Mouse (Mus musculus) intestine, embryonic 14.5 days (tissue): ENCODE results near the gene Zfp146. TPM values are rescaled to one million over a fixed set of nuclear protein-coding genes. Genes with fewer than 3 reads are reported as not detected.
"Not testable (repeated sequence)": the region's sequence is repeated elsewhere in the genome, so short reads cannot be mapped to it uniquely, and the experiment has no call there.

Source experiments
- ATAC-seq: fragments of 200-750 bp; cut with Nextera tagmentation; replicated peaks from 2 replicates; pipeline ENCODE4 v1.8.0; 2017; ENCODE audit warnings: low read depth, moderate number of reproducible peaks, moderate TSS enrichment, moderate library complexity; ENCODE audit not compliant: low FRiP score, low TSS enrichment
- DNase-seq: peaks from one replicate; pipeline ENCODE4 v3.0.0-alpha.2; 2018; ENCODE audit warnings: low spot score
- H3K27ac ChIP-seq: fragments of 300-500 bp; sonication (generic); 2 replicates; pipeline ENCODE4 v1.5.1; 2014; ENCODE audit warnings: low read depth, mild to moderate bottlenecking, control low read depth
- H3K27me3 ChIP-seq: fragments of 300-500 bp; sonication (generic); replicated peaks from 2 replicates; pipeline ENCODE4 v1.6.1; 2014; ENCODE audit warnings: low read length, control low read depth; ENCODE audit not compliant: control insufficient read depth, insufficient read depth
- H3K36me3 ChIP-seq: fragments of 300-500 bp; sonication (generic); 2 replicates; pipeline ENCODE4 v1.6.1; 2014; ENCODE audit warnings: low read length, control low read depth; ENCODE audit not compliant: control insufficient read depth, insufficient read depth
- H3K4me1 ChIP-seq: fragments of 300-500 bp; sonication (generic); replicated peaks from 2 replicates; pipeline ENCODE4 v1.6.1; 2014; ENCODE audit warnings: low read length, control low read depth, mixed read lengths; ENCODE audit not compliant: control insufficient read depth, insufficient read depth
- H3K4me2 ChIP-seq: fragments of 300-500 bp; sonication (generic); 2 replicates; pipeline ENCODE4 v1.6.1; 2014; ENCODE audit warnings: low read length
- H3K4me3 ChIP-seq: fragments of 300-500 bp; sonication (generic); 2 replicates; pipeline ENCODE4 v1.5.1; 2014; ENCODE audit warnings: low read depth, low read length, control low read depth, mixed read lengths
- H3K9ac ChIP-seq: fragments of 300-500 bp; sonication (generic); 2 replicates; pipeline ENCODE4 v1.6.1; 2014; ENCODE audit warnings: mild to moderate bottlenecking, low read length
- H3K9me3 ChIP-seq: fragments of 300-500 bp; sonication (generic); 2 replicates; pipeline ENCODE4 v1.6.1; 2016; ENCODE audit warnings: low read length, control low read depth; ENCODE audit not compliant: control insufficient read depth
- WGBS: fragments of 180-500 bp; shearing (Covaris S2); extraction: QIAGEN DNeasy Blood & Tissue Kit; methylation state at CpG from one replicate; pipeline ENCODE4 v1.1.7; 2014; 5-methylcytosine and 5-hydroxymethylcytosine counted together
- polyA plus RNA-seq: library from polyadenylated mRNA; unstranded; fragments of >200 nt; fragmentation: Nextera tagmentation; extraction: Ambion mirVana; gene quantifications from 2 replicates; pipeline ENCODE4 v1.2.1, GENCODE M21; 2014

Gene Zfp146
- polyA plus RNA-seq, 1 experiment from 2014 or later, result 16.3 TPM

DNA sequence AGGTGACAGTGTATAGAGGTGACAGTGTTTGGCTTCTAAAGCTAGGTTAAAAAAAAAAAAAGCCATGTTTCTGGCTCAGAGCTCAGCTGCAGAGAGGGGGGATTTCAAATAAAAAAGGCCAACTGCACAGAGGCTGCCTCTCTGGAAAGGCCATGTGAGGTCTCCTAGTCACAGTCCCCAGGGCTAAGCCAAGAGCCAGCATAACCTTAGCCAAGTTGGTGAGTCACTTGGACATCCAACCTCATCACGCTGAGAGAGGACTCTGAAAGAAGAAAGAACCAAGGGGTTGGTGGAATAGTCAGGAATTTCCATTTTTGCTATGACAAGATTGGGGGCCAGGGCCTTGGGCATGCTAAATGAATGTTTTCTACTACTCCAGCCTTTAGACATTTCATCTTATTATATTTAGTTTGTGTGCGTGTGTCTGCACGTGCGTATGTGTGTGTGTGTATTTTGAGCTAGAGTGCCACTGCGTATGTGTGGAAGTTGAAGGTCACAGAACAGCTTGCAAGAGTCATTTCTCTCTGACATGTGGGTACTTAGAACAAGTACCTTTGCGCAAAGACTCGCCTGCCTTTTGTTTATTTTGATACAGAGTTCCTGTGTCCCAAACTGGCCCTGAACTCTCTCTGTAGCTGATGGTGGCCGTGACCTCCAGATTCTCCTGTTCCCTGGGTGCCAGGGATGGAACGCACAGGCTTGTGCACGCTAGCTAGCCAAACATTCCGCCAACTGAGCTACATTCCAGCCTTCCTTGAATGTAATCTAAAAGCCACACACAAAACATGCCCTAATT is 33.5 kb upstream of the Zfp146 start:
- peaks cover 3% of the 10 kb centered on the region; the same call in 1 of the 2 replicates for H3K4me1 ChIP-seq
- 69% methylated on average over 11 of the region's 11 CpGs for WGBS
- H3K36me3 ChIP-seq, result no peaks in the 10 kb centered on the region
- no peaks in the 10 kb centered on the region for H3K27me3 ChIP-seq
- H3K9ac ChIP-seq, result no peak overlapping the region
- ATAC-seq (no peak), DNase-seq (no peak)
- no peak overlapping the region for H3K4me3 ChIP-seq
- no peaks in the 10 kb centered on the region for H3K9me3 ChIP-seq
- no peak overlapping the region for H3K27ac ChIP-seq
- H3K4me2 ChIP-seq, result no peak overlapping the region

DNA sequence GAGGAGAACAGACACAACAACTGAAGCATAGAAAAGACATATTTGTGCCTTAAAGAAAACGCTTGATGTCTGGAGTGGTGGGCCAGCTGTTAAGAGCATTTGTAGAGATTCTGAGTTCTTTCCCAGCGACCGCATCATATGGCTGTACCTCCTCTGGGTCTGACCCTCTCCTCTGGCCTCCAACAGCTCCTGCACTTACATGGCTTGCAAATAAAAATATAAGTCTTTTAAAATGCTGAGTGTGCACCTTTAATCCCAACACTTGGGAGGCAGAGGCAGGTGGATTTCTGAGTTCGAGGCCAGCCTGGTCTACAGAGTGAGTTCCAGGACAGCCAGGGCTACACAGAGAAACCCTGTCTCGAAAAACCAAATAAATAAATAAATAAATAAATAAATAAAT is 31.1 kb upstream of the Zfp146 start:
- not testable (repeated sequence) for H3K36me3 ChIP-seq, H3K27ac ChIP-seq, H3K27me3 ChIP-seq, H3K4me2 ChIP-seq, ATAC-seq, H3K9ac ChIP-seq, H3K9me3 ChIP-seq, H3K4me3 ChIP-seq, DNase-seq, H3K4me1 ChIP-seq
- WGBS, result 89% methylated on average over 5 of the region's 5 CpGs

DNA sequence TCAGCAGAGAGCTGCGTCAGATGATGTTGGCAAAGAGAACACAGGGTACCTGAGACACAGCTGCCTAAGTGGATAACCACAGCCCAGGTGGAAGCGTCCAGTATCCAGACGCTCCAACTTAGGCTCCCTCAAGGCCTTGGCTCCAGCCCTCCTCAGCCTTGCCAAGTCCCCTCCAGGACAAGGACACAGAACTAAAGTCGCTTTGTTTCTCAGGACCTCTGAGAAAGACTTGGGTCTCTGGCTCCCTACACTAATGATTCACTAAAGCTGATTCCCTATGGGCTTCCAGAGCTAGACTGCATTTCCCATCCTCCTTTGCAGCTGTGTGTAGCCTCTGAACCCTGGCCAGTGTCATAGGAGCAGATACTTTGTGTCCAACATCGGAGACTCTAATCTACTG is 30.6 kb upstream of the Zfp146 start:
- Histone ChIP-seq H3K4me3 (no peak overlapping the region), H3K9ac (no peak overlapping the region), H3K36me3 (no peaks in the 10 kb centered on the region), H3K27ac (no peak overlapping the region), H3K4me1 (peaks cover 6% of the 10 kb centered on the region), H3K9me3 (no peaks in the 10 kb centered on the region), H3K27me3 (no peaks in the 10 kb centered on the region), H3K4me2 (no peak overlapping the region)
- WGBS, result 76% methylated on average over 5 of the region's 5 CpGs
- DNase-seq (no peak), ATAC-seq (no peak)

DNA sequence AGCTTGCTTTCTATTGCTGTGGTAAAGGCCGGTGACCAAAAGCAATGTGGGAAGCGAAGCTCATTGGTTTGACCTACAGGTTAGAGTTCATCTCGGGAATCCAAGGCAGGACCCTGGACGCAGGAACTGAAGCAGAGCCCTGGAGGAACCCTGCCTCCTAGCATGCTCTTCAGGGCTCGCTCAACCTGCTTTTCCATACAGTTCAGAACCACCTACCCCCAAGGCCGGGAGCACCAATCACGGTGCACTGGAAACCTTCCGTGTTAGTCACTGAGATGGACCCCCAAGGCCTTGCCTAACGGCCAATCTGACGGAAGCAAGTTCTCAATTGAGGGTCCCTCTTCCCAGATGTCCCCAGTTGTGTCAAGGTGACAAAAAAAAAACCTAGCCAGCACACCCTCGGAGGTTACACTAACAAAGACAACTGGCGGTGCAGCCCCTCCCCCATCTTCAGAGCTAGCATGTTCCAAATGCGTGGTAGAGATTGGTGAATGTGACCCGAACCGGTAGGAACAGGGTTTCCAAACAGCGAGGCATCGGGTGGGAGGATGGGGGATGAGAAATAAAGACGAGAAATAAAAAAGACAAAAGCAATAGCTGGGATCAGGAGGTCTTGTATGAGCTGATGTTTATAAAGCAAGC is 30.1 kb upstream of the Zfp146 start:
- Histone ChIP-seq H3K27ac (no peak overlapping the region), H3K9ac (no peak overlapping the region), H3K4me2 (no peak overlapping the region), H3K27me3 (no peaks in the 10 kb centered on the region), H3K4me1 (peaks cover 7% of the 10 kb centered on the region), H3K4me3 (no peak overlapping the region), H3K9me3 (no peaks in the 10 kb centered on the region), H3K36me3 (no peaks in the 10 kb centered on the region)
- ATAC-seq (no peak), DNase-seq (no peak)
- WGBS, result 76% methylated on average over 18 of the region's 18 CpGs

DNA sequence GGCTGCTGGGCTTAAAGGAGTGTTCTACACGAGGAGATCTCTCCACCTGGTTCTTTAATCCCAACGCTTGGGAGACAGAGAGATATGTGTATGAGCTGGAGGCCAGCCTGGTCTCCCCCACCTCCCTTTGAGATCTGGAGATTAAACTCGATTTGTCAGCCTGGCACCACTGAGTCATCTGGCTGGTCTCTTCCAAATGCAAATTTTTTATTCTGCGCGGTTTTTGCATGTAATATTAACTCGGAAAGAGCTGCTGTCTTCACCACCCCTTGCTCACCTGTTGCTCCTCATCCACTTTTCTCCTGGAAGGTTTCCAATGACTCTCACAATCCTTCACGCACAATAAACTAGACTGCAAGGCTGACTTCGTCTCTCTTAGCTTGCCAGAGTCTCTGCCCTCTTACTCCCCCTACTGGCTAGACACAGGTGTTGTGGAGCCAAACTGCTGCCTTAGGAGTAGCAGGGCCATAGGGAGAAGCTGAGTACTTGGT is 29.0 kb upstream of the Zfp146 start, which contains the start of gene Capns1:
Gene Capns1 (minus strand): TSS at position 331 of the 491 bp plus-strand sequence.
- no peak within 1 kb of the TSS for H3K4me3 ChIP-seq

DNA sequence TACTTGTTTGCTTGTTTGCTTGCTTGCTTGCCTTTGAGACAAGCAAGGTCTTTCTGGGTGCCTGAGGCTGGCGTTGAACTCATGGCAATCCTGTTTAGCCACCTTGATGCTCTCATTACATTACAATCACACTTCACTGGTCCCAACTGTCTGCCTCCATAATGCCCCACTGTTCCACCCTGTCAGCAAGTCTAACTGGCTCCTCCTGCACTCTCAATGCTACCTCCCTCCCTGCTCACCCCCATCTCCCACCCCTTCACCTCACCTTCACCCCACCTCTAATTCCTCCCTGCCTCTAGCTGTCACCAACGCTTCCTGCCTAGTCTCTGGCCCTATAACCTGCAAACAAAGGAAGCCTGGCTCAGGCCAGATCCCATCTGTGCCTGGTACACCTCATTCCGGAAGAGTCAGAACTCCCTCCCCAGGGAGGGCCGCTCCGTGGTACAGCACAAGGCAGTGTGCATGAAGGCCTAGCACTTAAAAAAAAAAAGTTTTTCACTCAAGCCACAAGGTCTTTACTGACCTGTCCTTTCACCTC is 28.1 kb upstream of the Zfp146 start:
- H3K36me3 ChIP-seq, result no peaks in the 10 kb centered on the region; the same call in 1 of the 2 replicates
- H3K27me3 ChIP-seq, result no peaks in the 10 kb centered on the region
- DNase-seq (no peak), ATAC-seq (no peak)
- no peak overlapping the region for H3K4me3 ChIP-seq
- H3K4me2 ChIP-seq, result no peak overlapping the region
- no peaks in the 10 kb centered on the region for H3K9me3 ChIP-seq
- H3K4me1 ChIP-seq, result peaks cover 15% of the 10 kb centered on the region
- H3K9ac ChIP-seq, result no peak overlapping the region
- 43% methylated on average over 5 of the region's 5 CpGs for WGBS
- no peak overlapping the region; the same call in 1 of the 2 replicates for H3K27ac ChIP-seq

More for the DNA sequence above, 29.0 kb upstream of the Zfp146 start, which contains the start of gene Capns1:
- WGBS, result 7% methylated on average over 8 of the region's 8 CpGs
- ATAC-seq (no peak), DNase-seq (peak; percentile 81)
- Histone ChIP-seq H3K27me3 (no peaks in the 10 kb centered on the region), H3K4me1 (peaks cover 7% of the 10 kb centered on the region), H3K27ac (no peak within 1 kb of the TSS; the same call in 1 of the 2 replicates), H3K9ac (no peak within 1 kb of the TSS), H3K4me2 (peak within 1 kb of the TSS; percentile 27; the same call in 1 of the 2 replicates), H3K36me3 (no peaks in the 10 kb centered on the region), H3K9me3 (no peaks in the 10 kb centered on the region)

DNA sequence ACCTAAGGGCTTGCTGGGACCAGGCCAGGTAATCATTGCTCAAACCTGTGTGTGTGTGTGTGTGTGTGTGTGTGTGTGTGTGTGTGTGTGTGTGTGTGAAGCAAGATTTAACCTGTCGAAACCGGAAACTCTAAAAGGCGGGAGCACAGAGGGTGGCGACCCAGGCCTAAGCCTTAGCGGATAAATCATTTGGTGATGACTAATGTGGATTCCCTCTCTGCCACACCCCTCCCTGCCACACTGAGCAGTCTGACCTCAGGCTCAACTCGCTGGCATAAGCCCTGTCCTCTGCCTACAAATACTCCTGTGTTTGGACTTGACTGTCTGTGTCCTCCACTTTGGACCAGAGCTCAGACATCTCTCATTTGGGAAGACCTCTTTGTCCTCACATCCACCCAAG is 26.6 kb upstream of the Zfp146 start:
- DNase-seq (no peak), ATAC-seq (no peak)
- 47% methylated on average over 6 of the region's 6 CpGs for WGBS
- no peak overlapping the region for H3K27ac ChIP-seq
- no peak overlapping the region for H3K9ac ChIP-seq
- H3K4me2 ChIP-seq, result no peak overlapping the region
- H3K4me3 ChIP-seq, result no peak overlapping the region
- H3K9me3 ChIP-seq, result no peaks in the 10 kb centered on the region
- peaks cover 15% of the 10 kb centered on the region for H3K4me1 ChIP-seq
- peaks cover 15% of the 10 kb centered on the region for H3K36me3 ChIP-seq
- no peaks in the 10 kb centered on the region for H3K27me3 ChIP-seq

DNA sequence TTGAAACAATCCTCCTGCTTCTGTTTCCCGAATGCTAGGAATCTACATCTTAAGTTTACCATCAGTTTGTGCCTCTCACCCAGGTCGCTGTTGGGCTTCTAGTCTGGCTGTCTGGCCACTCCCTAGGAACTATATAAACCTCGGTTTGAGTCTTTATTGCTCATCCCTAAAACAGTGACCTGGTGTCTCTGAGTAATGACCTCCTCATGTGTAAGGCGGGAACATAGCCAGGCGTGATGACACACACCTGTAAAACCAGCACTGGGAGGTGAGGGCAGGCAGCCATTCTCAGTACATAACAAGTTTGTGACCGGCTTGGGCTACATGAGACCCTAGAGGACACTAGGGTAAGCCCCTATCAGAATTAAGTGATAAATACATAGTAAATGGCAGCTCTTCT is 25.9 kb upstream of the Zfp146 start:
- H3K36me3 ChIP-seq, result peaks cover 22% of the 10 kb centered on the region
- no peak for DNase-seq
- peaks cover 15% of the 10 kb centered on the region for H3K4me1 ChIP-seq
- H3K27me3 ChIP-seq, result no peaks in the 10 kb centered on the region
- no peak for ATAC-seq
- no peaks in the 10 kb centered on the region for H3K9me3 ChIP-seq
- H3K27ac ChIP-seq, result no peak overlapping the region
- peak overlapping the region; percentile 83 for H3K4me2 ChIP-seq
- peak overlapping the region; percentile 83; the same call in 1 of the 2 replicates for H3K9ac ChIP-seq
- H3K4me3 ChIP-seq, result peak overlapping the region; percentile 90; the same call in 1 of the 2 replicates
- 65% methylated on average over 6 of the region's 6 CpGs for WGBS
